Mouse (Mus musculus) ES-E14 (cell line): Measurements from ENCODE around the gene Nupr1.

Experiments used
- CHD2 ChIP-seq: IDR thresholded peaks from 2 replicates; pipeline ENCODE4 v1.6.1; 2014; ENCODE audit warnings: mild to moderate bottlenecking, low read depth, low read length, inconsistent platforms
- HCFC1 ChIP-seq: IDR thresholded peaks from 2 replicates; pipeline ENCODE4 v1.6.1; 2012; ENCODE audit warnings: low read length, inconsistent platforms, borderline replicate concordance; ENCODE audit not compliant: insufficient read depth
- MAFK ChIP-seq: IDR thresholded peaks from 2 replicates; pipeline ENCODE4 v1.6.1; 2014; ENCODE audit warnings: mild to moderate bottlenecking, low read depth, low read length, inconsistent platforms; ENCODE audit not compliant: insufficient read depth
- ZC3H11A ChIP-seq: IDR thresholded peaks from 2 replicates; pipeline ENCODE4 v1.6.1; 2012; ENCODE audit warnings: low read depth, mild to moderate bottlenecking, inconsistent platforms, low read length, borderline replicate concordance
- ZNF384 ChIP-seq: IDR thresholded peaks from 2 replicates; pipeline ENCODE4 v1.6.1; 2012; ENCODE audit warnings: low read depth, low read length, inconsistent platforms

- no peak for TF ChIP-seq ZC3H11A
- TF ChIP-seq ZNF384, result no peak
- no peak for TF ChIP-seq MAFK
- no peak for TF ChIP-seq HCFC1
- no peak for TF ChIP-seq CHD2
Observed at GRCm38 (mm10) chr7:126584506-126584977, 46.1 kb downstream of the Nupr1 start, which contains the start of gene Apobr.
